Mouse (Mus musculus): ENCODE results near the gene Gm1043.

The Gm1043 gene

DNA sequence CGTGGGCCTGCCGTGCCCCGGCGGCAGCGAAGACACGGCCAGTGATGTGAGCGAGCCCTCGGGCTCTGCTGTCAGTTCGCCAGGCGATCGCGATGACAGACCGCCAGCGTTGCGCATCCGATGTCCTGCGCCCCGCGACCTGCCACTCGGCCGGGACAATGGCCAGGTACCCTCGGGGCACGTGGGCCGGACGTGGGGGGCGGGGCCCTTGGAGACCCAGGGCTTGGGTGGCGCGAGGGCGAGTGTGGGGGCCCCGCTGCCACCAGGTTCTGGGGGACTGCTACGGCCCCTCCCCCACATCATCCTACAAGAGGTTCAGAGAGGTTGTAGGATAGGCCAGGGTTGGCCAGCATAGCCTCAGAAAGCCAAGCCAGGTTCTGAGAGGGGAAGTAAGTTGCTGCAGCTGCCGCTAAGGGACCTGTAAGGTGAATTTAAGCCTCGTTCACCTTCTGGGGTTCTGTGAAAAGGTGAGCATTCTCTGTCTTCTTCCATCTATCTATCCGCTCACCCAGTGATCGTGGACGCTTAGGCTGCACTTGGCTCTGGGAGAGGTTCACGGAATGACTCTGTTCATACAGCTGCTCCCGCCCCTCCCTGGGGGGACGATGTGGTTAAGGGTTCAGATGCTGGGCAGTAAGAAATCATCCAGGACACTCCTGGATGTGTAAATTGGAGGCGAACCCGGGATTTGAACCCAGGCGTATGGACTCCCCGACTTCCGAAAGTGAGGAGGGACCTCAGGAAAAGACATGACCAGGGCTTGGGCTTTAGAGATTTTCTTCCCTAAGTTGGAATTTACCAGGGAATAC, 157.4 kb downstream of the Gm1043 start:
- no peak for DNase-seq (ENCODE audit: low read depth, low spot score)

DNA sequence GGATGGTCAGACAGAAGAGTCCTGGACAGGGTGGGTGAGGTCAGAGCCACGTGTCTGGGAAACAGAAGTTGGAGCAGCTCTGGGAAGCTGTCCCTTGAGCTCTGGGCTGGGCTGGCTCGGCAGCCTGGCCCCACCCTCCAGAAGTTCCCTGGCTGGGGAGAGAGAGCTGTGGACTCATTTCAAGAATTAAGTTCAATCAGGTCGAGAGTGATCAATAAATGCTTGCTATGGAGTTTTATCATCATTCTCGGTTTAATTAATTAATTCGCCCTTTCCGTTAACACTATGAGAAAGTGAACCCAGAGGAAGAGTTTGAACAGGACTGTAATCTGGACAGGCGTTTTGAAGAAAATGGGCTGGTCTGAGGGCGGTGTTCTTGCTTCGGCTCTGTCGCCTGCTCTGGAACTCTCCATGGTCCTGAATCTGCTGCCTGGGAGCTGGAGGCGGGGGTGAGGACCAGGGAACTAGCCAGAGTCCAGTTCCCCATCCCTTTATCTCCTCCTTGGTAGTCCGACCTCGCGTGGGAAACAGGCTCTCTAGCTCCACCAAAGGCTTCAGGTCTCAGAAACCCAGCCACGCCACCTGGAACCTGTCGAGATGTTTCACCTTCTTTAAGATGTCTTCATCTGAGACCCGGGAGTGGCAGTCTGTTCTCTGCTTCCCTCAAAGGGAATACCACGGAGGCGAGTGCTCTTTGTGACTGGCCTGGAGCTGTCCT, 158.2 kb downstream of the Gm1043 start:
- DNase-seq (ENCODE audit: low read depth, low spot score) = no peak

DNA sequence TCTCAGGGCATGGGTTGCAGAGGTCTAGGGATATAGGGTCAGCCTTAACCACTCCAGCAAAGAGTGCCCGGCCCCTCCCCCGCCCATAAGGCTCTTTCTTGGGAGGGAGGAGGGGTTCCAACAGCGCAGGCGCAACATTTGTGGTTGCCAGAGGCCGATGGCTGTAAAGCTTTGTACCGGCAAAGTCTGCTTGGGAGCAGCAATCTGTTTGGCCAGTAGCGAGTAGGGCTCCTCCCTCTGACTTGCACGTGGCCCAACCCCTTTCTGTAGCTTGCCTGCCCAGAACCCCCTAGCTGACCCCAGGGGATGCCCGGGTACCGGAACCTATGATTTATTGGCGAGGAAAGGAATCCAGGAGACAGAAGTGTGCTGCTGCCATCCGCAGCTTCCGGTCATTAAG, 159.0 kb downstream of the Gm1043 start:
- no peak for DNase-seq (ENCODE audit: low read depth, low spot score)

DNA sequence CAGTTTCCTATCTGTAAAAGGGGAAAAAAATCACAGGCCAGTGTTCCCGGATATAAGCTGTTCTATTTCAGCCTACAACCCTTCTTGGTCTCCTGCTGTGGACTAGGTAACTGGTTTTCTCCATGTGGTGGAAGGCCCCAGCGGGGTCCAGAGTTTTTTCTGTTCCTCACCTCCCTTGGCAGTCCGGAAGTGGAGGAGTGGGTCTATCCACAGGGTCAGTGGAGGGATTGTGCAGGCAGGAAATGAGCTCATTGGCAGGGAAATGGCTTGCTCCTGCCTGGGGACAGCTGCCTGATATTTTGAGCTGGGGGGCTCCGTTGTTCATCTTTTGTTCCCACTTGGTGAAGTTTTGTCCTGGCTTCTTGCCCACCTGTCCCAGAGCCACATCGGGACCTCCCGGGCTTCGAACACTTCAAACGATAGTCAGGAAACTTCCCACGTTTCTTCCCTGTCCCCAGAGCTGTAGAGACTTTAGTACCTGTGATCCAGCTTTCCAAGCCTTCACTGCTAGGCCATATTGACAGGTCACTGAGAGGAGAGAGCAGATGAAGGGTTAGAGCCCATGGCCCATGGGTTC, 159.6 kb downstream of the Gm1043 start:
- no peak for DNase-seq (ENCODE audit: low read depth, low spot score)

DNA sequence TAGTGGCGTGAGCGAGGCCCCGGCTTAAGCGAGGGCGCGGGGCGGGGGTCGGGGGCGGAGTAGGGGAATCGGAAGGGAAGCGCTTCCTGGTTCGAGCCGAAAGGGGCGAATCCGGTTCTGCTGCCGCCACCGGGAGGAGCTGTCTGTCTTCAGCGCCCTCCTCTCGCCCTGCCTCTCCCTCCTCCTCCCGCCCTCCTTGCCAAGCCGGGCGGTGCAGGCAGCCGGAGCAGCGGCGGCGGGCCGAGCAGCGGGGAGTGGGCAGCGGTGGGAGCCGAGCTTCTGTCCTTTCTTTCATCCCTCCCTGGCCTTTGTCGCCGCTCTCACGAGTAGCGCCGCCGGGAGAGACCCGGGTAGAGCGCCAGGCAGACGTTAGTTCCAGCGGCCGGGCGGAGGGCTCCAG, 160.5 kb downstream of the Gm1043 start:
- DNase-seq (ENCODE audit: low read depth, low spot score) = no peak

DNA sequence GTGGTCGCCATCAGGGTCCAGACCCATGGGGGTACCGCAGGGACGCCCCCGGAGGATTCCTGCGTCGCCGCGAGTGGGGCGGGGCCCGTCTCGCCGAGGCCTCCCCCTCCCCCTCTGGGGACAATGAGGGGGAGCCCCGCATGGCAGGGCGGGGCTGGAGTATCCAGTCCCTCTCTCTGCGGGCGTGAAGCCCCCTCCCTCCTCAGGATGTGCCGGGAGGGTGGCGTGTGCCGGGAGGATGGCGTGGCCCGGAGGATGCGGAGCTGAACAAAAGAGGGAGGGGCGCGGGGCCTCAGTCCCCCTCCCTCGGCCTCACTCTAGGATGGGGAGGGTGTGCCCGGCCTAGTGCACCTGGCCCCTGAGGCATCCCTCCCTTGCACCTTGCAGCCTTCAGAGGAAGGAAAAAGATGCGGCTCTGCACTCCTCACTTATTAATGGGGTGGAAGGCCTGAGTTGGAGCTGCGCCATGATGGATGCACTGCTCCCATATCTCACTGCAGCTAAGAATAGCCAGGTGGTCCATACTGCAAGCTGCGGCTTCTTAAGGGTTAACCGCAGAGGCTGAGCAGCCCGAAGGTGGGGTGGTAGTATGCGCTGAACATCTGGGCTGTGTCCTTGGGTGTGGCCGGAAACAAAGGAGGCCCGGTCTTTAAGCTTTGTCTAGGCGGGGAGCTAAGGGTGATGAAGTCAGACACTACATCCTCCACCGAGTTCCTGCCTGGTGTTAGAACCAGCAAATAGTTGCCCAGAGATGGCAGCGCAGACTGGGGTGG, 161.2 kb downstream of the Gm1043 start:
- no peak for DNase-seq (ENCODE audit: low read depth, low spot score)

DNA sequence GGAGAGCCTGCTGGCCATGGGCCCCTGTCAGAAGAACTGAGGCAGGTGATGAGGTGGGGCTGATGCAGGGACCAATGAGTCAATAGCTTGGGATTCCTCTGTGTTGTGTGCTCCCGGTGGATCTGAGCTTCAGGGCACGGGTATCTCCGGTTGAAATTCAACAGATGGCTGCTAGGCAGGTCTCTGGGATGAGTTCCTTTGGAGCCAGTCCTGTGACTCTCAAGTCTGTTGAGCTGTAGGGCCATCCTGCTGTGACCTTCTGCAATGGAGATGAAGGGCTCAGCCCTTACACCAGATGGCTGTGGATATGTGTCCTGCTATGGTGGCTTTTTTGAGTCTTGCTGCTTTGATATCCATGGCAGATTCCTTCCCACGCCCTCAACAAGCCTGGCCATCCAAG, 162.3 kb downstream of the Gm1043 start:
- DNase-seq (ENCODE audit: low read depth, low spot score) = no peak

DNA sequence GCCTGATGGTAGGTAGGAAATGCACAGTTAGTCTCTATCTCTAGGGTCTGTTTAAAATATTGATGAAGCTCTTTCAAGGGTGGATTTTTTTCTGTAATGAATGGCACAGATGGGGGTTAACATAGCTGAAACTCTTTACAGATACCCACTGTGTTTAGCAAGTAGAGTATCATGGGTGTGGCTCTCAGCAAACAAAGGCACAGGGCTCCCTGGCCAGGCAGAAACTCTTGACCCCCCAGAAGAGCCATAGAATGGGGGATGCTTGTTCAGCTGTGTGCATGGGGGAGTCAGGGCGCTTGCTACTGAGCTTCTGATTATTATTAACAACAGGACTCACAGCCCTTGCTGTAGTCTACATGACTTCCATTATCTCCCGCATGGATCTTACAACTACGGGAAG, 163.7 kb downstream of the Gm1043 start:
- no peak for DNase-seq (ENCODE audit: low read depth, low spot score)

DNA sequence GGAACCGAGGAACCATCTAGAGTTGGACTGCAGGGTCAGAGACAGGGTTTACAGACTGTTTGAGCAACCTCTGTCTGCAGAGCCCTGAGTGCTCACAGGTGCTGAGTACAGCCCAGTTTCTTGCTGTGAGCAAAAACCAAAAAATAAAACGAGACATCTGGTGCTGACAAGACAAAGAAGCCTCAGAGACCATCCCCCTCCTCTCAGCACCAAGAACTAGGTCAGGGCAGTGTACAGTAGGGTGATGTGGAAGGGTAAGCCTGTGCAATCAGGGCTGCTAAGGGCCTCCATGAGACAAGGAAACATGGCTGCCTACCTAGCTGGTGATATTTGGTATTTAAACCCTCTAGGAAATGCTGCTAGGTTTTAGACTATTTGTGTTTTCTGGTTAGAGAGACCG, 166.4 kb downstream of the Gm1043 start:
- DNase-seq (ENCODE audit: low read depth, low spot score) = no peak

DNA sequence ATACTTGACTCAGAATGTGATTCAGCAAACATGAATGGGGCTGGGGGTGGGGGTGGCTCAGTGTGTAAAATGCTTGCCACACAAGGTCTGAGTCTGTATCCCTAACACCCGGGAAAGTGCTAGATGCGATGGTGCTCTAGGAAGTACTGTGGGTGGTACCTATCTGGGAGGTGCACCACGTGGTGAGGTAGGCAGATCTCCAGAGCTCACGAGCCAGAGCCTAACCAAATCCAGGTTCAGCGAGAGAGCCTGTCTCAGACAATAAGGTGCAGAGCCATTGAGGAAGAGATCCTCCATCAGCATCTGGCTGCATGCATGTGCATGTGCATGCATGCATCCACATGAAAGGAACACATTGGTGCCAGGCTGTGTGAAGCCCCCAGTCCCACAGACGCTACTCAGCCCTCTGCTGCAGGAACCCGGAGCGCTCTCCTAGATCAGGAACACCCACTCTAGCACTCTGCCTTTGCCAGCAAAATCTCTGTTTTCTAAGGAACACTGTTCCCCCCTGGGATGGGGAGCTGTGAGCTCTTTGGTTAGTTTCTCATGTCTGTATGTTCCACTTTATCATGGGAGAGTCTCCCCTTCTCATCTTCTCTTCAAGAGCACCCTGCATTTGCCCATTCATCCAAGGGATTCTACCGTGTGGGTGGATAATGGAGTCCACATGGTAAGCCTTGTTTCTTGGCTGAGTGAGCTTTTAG, 167.1 kb downstream of the Gm1043 start:
- DNase-seq (ENCODE audit: low read depth, low spot score) = peak; percentile 82

DNA sequence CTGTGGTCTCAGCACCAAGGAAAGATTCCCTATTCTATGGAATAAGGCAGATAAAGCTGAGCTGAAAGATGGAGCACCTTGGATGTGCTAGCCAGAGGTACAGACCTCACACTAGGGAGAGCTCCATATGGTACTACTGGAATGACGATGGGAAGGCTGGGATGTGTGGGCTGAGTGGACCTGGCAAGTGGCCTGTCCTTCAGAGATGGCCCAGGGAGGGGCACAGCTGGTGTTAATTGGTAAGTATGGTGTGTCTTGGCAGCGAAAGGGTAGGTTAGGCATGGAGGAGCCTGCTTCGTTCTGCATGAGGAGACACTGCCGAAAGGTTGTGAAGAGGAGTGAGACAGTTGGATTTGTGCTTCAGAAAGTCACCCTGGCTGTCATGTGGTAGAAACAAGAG, 169.4 kb downstream of the Gm1043 start:
- no peak for DNase-seq (ENCODE audit: low read depth, low spot score)

DNA sequence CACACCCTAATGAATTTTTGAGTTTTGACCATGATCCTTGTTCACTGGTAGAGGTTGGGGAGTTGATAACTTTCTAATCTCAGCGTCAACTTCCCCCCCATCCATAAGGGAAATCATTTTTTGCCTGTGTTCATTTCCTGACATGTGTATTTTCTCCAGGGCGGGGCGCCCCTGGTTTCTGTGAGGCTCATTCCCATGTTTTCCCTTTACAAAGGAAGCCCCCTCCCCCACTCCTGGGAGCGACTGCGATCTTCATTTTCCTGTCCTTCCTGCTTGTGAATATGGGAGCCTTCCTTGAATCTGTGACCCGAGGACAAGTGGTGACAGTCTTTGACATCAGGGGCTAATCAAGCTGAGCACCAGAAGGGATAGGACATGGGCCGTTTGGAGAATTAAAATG, 171.7 kb downstream of the Gm1043 start:
- no peak for DNase-seq (ENCODE audit: low read depth, low spot score)

DNA sequence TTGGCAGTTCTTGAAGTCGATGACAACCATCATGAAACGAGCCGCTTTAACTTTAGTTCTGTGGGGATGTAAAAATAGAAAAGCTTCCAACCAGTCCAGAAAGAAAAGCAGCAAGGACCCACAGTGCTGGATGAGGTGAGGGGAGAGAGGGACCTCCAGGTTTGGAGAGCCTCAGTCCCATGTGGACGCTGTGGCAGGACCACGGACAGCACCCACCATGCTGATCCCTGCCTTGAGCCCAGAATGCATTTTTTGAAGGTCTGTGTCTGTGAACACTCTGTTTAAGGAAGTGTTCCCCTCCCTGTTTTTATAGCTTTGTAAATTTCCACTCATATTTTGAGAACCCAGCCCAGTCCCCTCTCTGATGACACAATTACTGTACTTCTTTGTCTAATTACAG, 172.1 kb downstream of the Gm1043 start:
- DNase-seq (ENCODE audit: low read depth, low spot score) = no peak

DNA sequence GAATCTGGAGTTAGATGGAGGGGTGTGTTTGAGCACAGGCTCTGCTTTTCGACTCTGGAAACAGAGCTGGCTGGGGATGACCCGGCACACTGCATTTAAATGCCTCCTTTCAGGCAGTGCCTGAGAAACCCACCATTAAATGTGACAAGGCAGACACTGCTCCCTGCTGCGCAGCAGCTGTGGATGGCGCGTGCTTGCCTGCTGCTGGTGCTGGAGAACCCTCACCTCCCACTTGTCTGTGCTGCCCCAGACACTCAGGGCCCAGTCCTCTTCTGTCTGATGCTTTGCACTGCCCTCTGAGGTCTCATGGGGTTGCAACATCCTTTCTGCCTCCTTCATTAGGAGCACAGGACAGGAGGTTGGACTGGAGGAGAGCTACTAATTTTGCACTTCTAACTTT, 176.6 kb downstream of the Gm1043 start:
- no peak for DNase-seq (ENCODE audit: low read depth, low spot score)

DNA sequence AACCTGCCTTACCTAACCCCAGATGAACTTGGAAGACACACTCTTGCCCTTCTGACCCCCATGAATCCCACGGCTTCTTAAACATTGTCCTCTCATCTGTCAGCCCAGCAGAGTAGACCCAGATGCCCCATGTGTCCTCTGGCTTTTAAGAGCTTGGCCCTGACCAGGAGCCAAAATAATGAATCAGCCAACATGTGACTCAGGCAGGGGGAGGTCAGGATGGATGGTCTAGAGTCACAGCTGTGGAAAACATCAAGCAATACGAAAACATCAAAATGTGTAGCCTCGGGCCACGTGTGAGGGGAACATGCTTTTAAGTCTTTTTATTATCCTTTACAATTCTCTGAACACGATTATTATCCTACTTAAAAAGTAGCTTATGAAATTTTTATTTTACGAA, 178.6 kb downstream of the Gm1043 start:
- DNase-seq (ENCODE audit: low read depth, low spot score) = no peak

Measured in telencephalon, adult 2 months (tissue).